Mouse (Mus musculus) limb, embryonic 15.5 days (tissue): ENCODE results near the gene Bicc1. TPM values are rescaled to one million over a fixed set of nuclear protein-coding genes. Genes with fewer than 3 reads are reported as not detected.

ENCODE experiments used
- ATAC-seq: fragments of 200-750 bp; cut with Nextera tagmentation; 2 replicates; pipeline ENCODE4 v1.8.0; 2017; ENCODE audit warnings: low read depth, moderate TSS enrichment; ENCODE audit not compliant: insufficient number of reproducible peaks, low FRiP score, low TSS enrichment
- H3K27ac ChIP-seq: fragments of 300-500 bp; sonication (generic); 2 replicates; pipeline ENCODE4 v1.5.1; 2015; ENCODE audit warnings: moderate library complexity, mild to moderate bottlenecking, inconsistent platforms
- H3K27me3 ChIP-seq: fragments of 300-500 bp; sonication (generic); 2 replicates; pipeline ENCODE4 v1.6.1; 2015; ENCODE audit warnings: inconsistent platforms
- H3K36me3 ChIP-seq: fragments of 300-500 bp; sonication (generic); 2 replicates; pipeline ENCODE4 v1.6.1; 2015; ENCODE audit warnings: inconsistent platforms
- H3K4me1 ChIP-seq: fragments of 300-500 bp; sonication (generic); 2 replicates; pipeline ENCODE4 v1.6.1; 2015; ENCODE audit warnings: inconsistent platforms
- H3K4me2 ChIP-seq: fragments of 300-500 bp; sonication (generic); 2 replicates; pipeline ENCODE4 v1.6.1; 2015; ENCODE audit warnings: mild to moderate bottlenecking, inconsistent platforms
- H3K4me3 ChIP-seq: fragments of 300-500 bp; sonication (generic); 2 replicates; pipeline ENCODE4 v1.5.1; 2015; ENCODE audit warnings: mild to moderate bottlenecking, inconsistent platforms
- H3K9ac ChIP-seq: fragments of 300-500 bp; sonication (generic); 2 replicates; pipeline ENCODE4 v1.6.1; 2015; ENCODE audit warnings: inconsistent platforms
- H3K9me3 ChIP-seq: fragments of 300-500 bp; sonication (generic); 2 replicates; pipeline ENCODE4 v1.6.1; 2016; ENCODE audit warnings: inconsistent platforms
- WGBS: fragments of 180-500 bp; shearing (Covaris S2); methylation state at CpG from one replicate; pipeline ENCODE4 v1.1.7; 2015; 5-methylcytosine and 5-hydroxymethylcytosine counted together
- polyA plus RNA-seq: library from polyadenylated mRNA; unstranded; fragments of >200 nt; fragmentation: Nextera tagmentation; extraction: Ambion mirVana; gene quantifications from 2 replicates; pipeline ENCODE4 v1.2.1, GENCODE M21; 2015

Gene Bicc1
- polyA plus RNA-seq = 42.5 and 43.2 TPM in 2 replicates

GRCm38 (mm10) chr10:71159676-71160235, at the start of gene Bicc1:
Bicc1 (minus strand) TSS chr10:71159700.
- H3K4me3 ChIP-seq = peak within 1 kb of the TSS; percentile 76
- ATAC-seq = peak; percentile 81; the same call in 1 of the 2 replicates
- no peaks in the 10 kb centered on the region for H3K9me3 ChIP-seq
- no peaks in the 10 kb centered on the region for H3K36me3 ChIP-seq
- H3K27ac ChIP-seq = peak within 1 kb of the TSS; percentile 89
- H3K4me2 ChIP-seq = peak within 1 kb of the TSS; percentile 86
- 0 out of 2 replicates have a peak, but pooled peaks cover 3% of the 10 kb centered on the region for H3K27me3 ChIP-seq
- H3K4me1 ChIP-seq = peaks cover 6% of the 10 kb centered on the region; the same call in 1 of the 2 replicates
- 2% methylated on average over 29 of the region's 69 CpGs for WGBS
- peak within 1 kb of the TSS; percentile 77 for H3K9ac ChIP-seq

- H3K9me3 ChIP-seq = no peaks in the 10 kb centered on the region
- no peaks in the 10 kb centered on the region for H3K27me3 ChIP-seq
- H3K4me3 ChIP-seq = no peak overlapping the region
- 90% methylated on average over 2 of the region's 2 CpGs for WGBS
- H3K27ac ChIP-seq = no peak overlapping the region
- ATAC-seq = no peak
- no peaks in the 10 kb centered on the region for H3K4me1 ChIP-seq
- no peak overlapping the region for H3K4me2 ChIP-seq
- no peak overlapping the region for H3K9ac ChIP-seq
- no peaks in the 10 kb centered on the region for H3K36me3 ChIP-seq
Measured at GRCm38 (mm10) chr10:71201512-71201911, 42.0 kb upstream of the Bicc1 start.

GRCm38 (mm10) chr10:71200964-71201363, 41.5 kb upstream of the Bicc1 start:
- Histone ChIP-seq H3K27me3 (no peaks in the 10 kb centered on the region), H3K9me3 (no peaks in the 10 kb centered on the region), H3K4me1 (no peaks in the 10 kb centered on the region), H3K27ac (no peak overlapping the region), H3K4me3 (no peak overlapping the region), H3K36me3 (no peaks in the 10 kb centered on the region), H3K4me2 (no peak overlapping the region), H3K9ac (no peak overlapping the region)
- WGBS = 43% methylated on average over 5 of the region's 5 CpGs
- no peak for ATAC-seq

- Histone ChIP-seq H3K4me1 (no peaks in the 10 kb centered on the region), H3K27ac (no peak overlapping the region), H3K4me2 (no peak overlapping the region), H3K36me3 (no peaks in the 10 kb centered on the region), H3K27me3 (no peaks in the 10 kb centered on the region), H3K9me3 (no peaks in the 10 kb centered on the region), H3K4me3 (no peak overlapping the region), H3K9ac (no peak overlapping the region)
- WGBS = 83% methylated on average over 8 of the region's 8 CpGs
- ATAC-seq = no peak
Measured at GRCm38 (mm10) chr10:71198676-71199075, 39.2 kb upstream of the Bicc1 start.

GRCm38 (mm10) chr10:71197036-71197785, 37.7 kb upstream of the Bicc1 start:
- no peaks in the 10 kb centered on the region for H3K9me3 ChIP-seq
- no peak for ATAC-seq
- no peak overlapping the region for H3K9ac ChIP-seq
- no peaks in the 10 kb centered on the region for H3K36me3 ChIP-seq
- 63% methylated on average over 14 of the region's 14 CpGs for WGBS
- H3K4me2 ChIP-seq = no peak overlapping the region
- no peak overlapping the region for H3K4me3 ChIP-seq
- H3K27ac ChIP-seq = no peak overlapping the region
- H3K27me3 ChIP-seq = no peaks in the 10 kb centered on the region
- no peaks in the 10 kb centered on the region for H3K4me1 ChIP-seq

GRCm38 (mm10) chr10:71195501-71195900, 36.0 kb upstream of the Bicc1 start:
- Histone ChIP-seq H3K9ac (no peak overlapping the region), H3K9me3 (no peaks in the 10 kb centered on the region), H3K4me1 (no peaks in the 10 kb centered on the region), H3K4me3 (no peak overlapping the region), H3K4me2 (no peak overlapping the region), H3K36me3 (no peaks in the 10 kb centered on the region), H3K27me3 (no peaks in the 10 kb centered on the region), H3K27ac (no peak overlapping the region)
- WGBS = 48% methylated on average over 9 of the region's 9 CpGs
- ATAC-seq = no peak

- H3K4me3 ChIP-seq = no peak overlapping the region
- no peak overlapping the region for H3K27ac ChIP-seq
- H3K4me2 ChIP-seq = no peak overlapping the region
- no peaks in the 10 kb centered on the region for H3K36me3 ChIP-seq
- no peaks in the 10 kb centered on the region for H3K4me1 ChIP-seq
- WGBS = 68% methylated on average over 7 of the region's 7 CpGs
- no peak for ATAC-seq
- H3K9ac ChIP-seq = no peak overlapping the region
- H3K9me3 ChIP-seq = no peaks in the 10 kb centered on the region
- H3K27me3 ChIP-seq = no peaks in the 10 kb centered on the region
Measured at GRCm38 (mm10) chr10:71194713-71195112, 35.2 kb upstream of the Bicc1 start.

GRCm38 (mm10) chr10:71193319-71193718, 33.8 kb upstream of the Bicc1 start:
- no peak overlapping the region for H3K9ac ChIP-seq
- no peak for ATAC-seq
- H3K27me3 ChIP-seq = no peaks in the 10 kb centered on the region
- H3K9me3 ChIP-seq = no peaks in the 10 kb centered on the region
- H3K4me1 ChIP-seq = no peaks in the 10 kb centered on the region
- no peak overlapping the region for H3K4me2 ChIP-seq
- no peaks in the 10 kb centered on the region for H3K36me3 ChIP-seq
- no peak overlapping the region for H3K27ac ChIP-seq
- no peak overlapping the region for H3K4me3 ChIP-seq
- 61% methylated on average over 7 of the region's 7 CpGs for WGBS

GRCm38 (mm10) chr10:71192886-71193285, 33.4 kb upstream of the Bicc1 start:
- Histone ChIP-seq H3K4me1 (no peaks in the 10 kb centered on the region), H3K27ac (no peak overlapping the region), H3K36me3 (no peaks in the 10 kb centered on the region), H3K4me2 (no peak overlapping the region), H3K9me3 (no peaks in the 10 kb centered on the region), H3K9ac (no peak overlapping the region), H3K4me3 (no peak overlapping the region), H3K27me3 (no peaks in the 10 kb centered on the region)
- WGBS = 73% methylated on average over 11 of the region's 11 CpGs
- no peak for ATAC-seq

- WGBS = 87% methylated on average over 4 of the region's 4 CpGs
Measured at GRCm38 (mm10) chr10:71188681-71189080, 29.2 kb upstream of the Bicc1 start.

GRCm38 (mm10) chr10:71185059-71185458, 25.6 kb upstream of the Bicc1 start:
- H3K4me2 ChIP-seq = no peak overlapping the region
- ATAC-seq = no peak
- H3K9me3 ChIP-seq = no peaks in the 10 kb centered on the region
- H3K9ac ChIP-seq = no peak overlapping the region
- peaks cover 8% of the 10 kb centered on the region; the same call in 1 of the 2 replicates for H3K4me1 ChIP-seq
- H3K4me3 ChIP-seq = no peak overlapping the region
- 54% methylated on average over 7 of the region's 7 CpGs for WGBS
- H3K27ac ChIP-seq = no peak overlapping the region
- no peaks in the 10 kb centered on the region for H3K27me3 ChIP-seq
- H3K36me3 ChIP-seq = no peaks in the 10 kb centered on the region

More at GRCm38 (mm10) chr10:71188681-71189080, 29.2 kb upstream of the Bicc1 start:
- H3K9me3 ChIP-seq = no peaks in the 10 kb centered on the region
- H3K4me3 ChIP-seq = no peak overlapping the region
- no peak overlapping the region for H3K4me2 ChIP-seq
- H3K27ac ChIP-seq = no peak overlapping the region
- no peaks in the 10 kb centered on the region for H3K36me3 ChIP-seq
- H3K27me3 ChIP-seq = no peaks in the 10 kb centered on the region
- no peak overlapping the region for H3K9ac ChIP-seq
- no peak for ATAC-seq
- H3K4me1 ChIP-seq = 0 out of 2 replicates have a peak, but pooled peaks cover 3% of the 10 kb centered on the region

- no peak for ATAC-seq
- Histone ChIP-seq H3K27ac (peak overlapping the region; percentile 47; the same call in 1 of the 2 replicates), H3K9ac (no peak overlapping the region), H3K36me3 (no peaks in the 10 kb centered on the region), H3K27me3 (no peaks in the 10 kb centered on the region), H3K4me3 (no peak overlapping the region), H3K4me1 (peaks cover 8% of the 10 kb centered on the region; the same call in 1 of the 2 replicates), H3K4me2 (no peak overlapping the region), H3K9me3 (no peaks in the 10 kb centered on the region)
- 39% methylated on average over 7 of the region's 7 CpGs for WGBS
Measured at GRCm38 (mm10) chr10:71183339-71184031, 24.0 kb upstream of the Bicc1 start.
